Mouse (Mus musculus): ENCODE data around the gene Wdr83.

GRCm38 (mm10) chr8:85035165-85035727, 45.9 kb downstream of the Wdr83 start:
- TF ChIP-seq POLR2A (IDR thresholded peaks at IDR 0.05; ENCODE audit: control insufficient read depth in 1 of 2, insufficient read depth in 1 of 2, low read depth in 1 of 2, low read length in 2 of 2, poor library complexity in 1 of 2) (peak in 1 of 2 experiments; percentile 25; a peak in 1 of 4 replicates), BHLHE40 (IDR thresholded peaks at IDR 0.05; ENCODE audit: borderline replicate concordance, low read depth, low read length) (no peak), MAX (IDR thresholded peaks at IDR 0.05; ENCODE audit: low read length) (no peak)
